Mouse (Mus musculus) C2C12 (cell line): ENCODE measurements around the gene Jade1. TPM values are rescaled to one million over a fixed set of nuclear protein-coding genes. Genes with fewer than 3 reads are reported as not detected.

ENCODE experiments used
- H3K27me3 ChIP-seq: one replicate; pipeline ENCODE4 v1.6.1; 2011; ENCODE audit not compliant: control insufficient read depth, insufficient read depth, insufficient read length
- H3K36me3 ChIP-seq: one replicate; pipeline ENCODE4 v1.6.1; 2011; ENCODE audit not compliant: control insufficient read depth, insufficient read depth
- H3K4me3 ChIP-seq: one replicate; pipeline ENCODE4 v1.5.1; 2011; ENCODE audit warnings: mild to moderate bottlenecking, control low read depth; ENCODE audit not compliant: poor library complexity, insufficient read depth, severe bottlenecking
- H3K79me2 ChIP-seq: one replicate; pipeline ENCODE4 v1.6.1; 2011; ENCODE audit not compliant: control insufficient read depth, insufficient read depth
- H3K79me3 ChIP-seq: one replicate; pipeline ENCODE4 v1.6.1; 2011; ENCODE audit warnings: low read depth, control low read depth
- H3ac ChIP-seq: one replicate; pipeline ENCODE3; 2011; ENCODE audit warnings: low read depth; ENCODE audit not compliant: control insufficient read depth, insufficient read length
- CEBPB ChIP-seq: IDR thresholded peaks from one replicate; pipeline ENCODE4 v1.6.1; 2011; ENCODE audit warnings: low read depth, mild to moderate bottlenecking, control low read depth, moderate library complexity
- CTCF ChIP-seq: IDR thresholded peaks from one replicate; pipeline ENCODE4 v1.5.1; 2011; ENCODE audit not compliant: control insufficient read depth, insufficient read depth, insufficient read length
- FOSL1 ChIP-seq: IDR thresholded peaks from one replicate; pipeline ENCODE4 v1.8.0; 2011; ENCODE audit warnings: mild to moderate bottlenecking, low read length; ENCODE audit not compliant: poor library complexity, insufficient read depth, severe bottlenecking
- MAX ChIP-seq: IDR thresholded peaks from one replicate; pipeline ENCODE4 v1.6.1; 2011; ENCODE audit warnings: mild to moderate bottlenecking, control low read depth
- MYOD1 ChIP-seq: IDR thresholded peaks from one replicate; pipeline ENCODE4 v1.6.1; 2011; ENCODE audit warnings: low read depth; ENCODE audit not compliant: control insufficient read depth, insufficient read length
- MYOG ChIP-seq: IDR thresholded peaks from one replicate; pipeline ENCODE4 v1.6.1; 2011; ENCODE audit not compliant: control insufficient read depth, insufficient read length; ENCODE audit errors: extremely low read depth
- USF1 ChIP-seq: IDR thresholded peaks from one replicate; pipeline ENCODE4 v1.6.1; 2011; ENCODE audit warnings: low read depth, mild to moderate bottlenecking, control low read depth, moderate library complexity
- polyA plus RNA-seq: library from polyadenylated mRNA; unstranded; fragments of >200 nt; fragmentation: generic; extraction: Trizol; gene quantifications from one replicate; pipeline ENCODE4 v1.2.1, GENCODE M21; 2012; ENCODE audit warnings: missing spikeins

Jade1 gene
- polyA plus RNA-seq, 1 experiment, result 25.1 TPM

DNA sequence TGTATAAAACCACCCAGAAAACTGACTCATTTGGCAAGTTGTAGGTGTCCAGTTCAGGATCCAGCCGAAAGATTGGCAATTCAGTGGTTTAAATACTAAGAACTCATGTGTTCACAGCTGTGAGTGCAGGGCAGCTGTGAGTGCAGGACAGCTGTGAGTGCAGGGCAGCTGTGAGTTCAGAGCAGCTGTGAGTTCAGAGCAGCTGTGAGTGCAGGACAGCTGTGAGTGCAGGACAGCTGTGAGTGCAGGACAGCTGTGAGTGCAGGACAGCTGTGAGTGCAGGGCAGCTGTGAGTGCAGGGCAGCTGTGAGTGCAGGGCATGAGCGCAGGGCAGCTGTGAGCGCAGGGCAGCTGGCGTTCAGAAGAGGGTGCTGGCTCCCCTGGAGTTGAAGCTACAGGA lies 39.5 kb downstream of the Jade1 start:
- Histone ChIP-seq H3K4me3 (no peak overlapping the region), H3K27me3 (no peaks in the 10 kb centered on the region), H3ac (no peak overlapping the region), H3K79me2 (peaks cover 19% of the 10 kb centered on the region), H3K36me3 (peaks cover 89% of the 10 kb centered on the region), H3K79me3 (peaks cover 4% of the 10 kb centered on the region)
- TF ChIP-seq MAX, result no peak
- no peak for TF ChIP-seq CEBPB
- TF ChIP-seq MYOD1, result peak; percentile 92
- no peak for TF ChIP-seq CTCF
- no peak for TF ChIP-seq FOSL1
- TF ChIP-seq USF1, result no peak
- TF ChIP-seq MYOG, result no peak

DNA sequence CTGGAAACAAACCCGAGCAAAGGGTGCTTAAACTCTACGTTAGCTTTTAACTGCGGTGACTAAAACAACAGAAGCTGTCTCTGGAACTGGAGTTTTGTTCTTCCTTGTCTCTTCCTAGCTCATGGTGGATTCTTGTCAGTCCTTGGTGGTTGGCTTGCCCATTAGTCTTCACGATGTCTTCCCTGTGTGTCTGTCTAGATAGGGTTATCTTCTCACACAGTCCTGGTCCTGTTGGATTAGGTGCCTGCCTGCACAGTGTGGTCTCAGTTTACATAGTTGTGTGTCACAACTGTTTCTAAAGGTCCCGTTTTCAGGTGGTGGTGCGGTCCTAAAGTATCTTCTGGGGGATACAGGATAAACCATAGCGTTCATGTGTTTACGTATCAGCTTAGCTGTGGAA lies 41.5 kb downstream of the Jade1 start:
- peaks cover 85% of the 10 kb centered on the region for H3K36me3 ChIP-seq
- peaks cover 22% of the 10 kb centered on the region for H3K79me2 ChIP-seq
- H3ac ChIP-seq, result no peak overlapping the region
- H3K4me3 ChIP-seq, result no peak overlapping the region
- peaks cover 4% of the 10 kb centered on the region for H3K79me3 ChIP-seq
- TF ChIP-seq CTCF (no peak), CEBPB (no peak), FOSL1 (no peak), USF1 (no peak), MAX (no peak), MYOG (no peak), MYOD1 (no peak)
- H3K27me3 ChIP-seq, result no peaks in the 10 kb centered on the region

DNA sequence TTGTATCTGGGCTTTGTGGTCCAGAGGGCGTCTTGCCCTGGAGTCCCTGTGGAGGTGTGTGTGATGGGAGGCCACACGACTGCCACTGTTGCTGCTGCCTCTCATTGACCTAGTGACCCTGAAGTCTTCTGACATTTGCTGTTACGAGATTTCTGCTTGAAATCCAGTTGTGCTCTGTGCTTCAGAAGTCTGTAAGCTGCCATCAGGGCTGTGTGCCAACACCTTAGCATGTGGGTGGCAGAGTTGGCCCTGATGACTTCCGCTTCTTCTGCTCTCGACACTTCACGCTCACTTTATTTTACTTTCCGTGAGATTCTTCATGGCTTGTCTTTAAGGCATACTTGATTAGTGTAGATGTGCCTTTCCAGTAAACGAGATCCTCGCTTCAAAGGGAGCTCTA lies 42.9 kb downstream of the Jade1 start:
- peaks cover 22% of the 10 kb centered on the region for H3K79me2 ChIP-seq
- peaks cover 6% of the 10 kb centered on the region for H3K79me3 ChIP-seq
- H3K4me3 ChIP-seq, result no peak overlapping the region
- H3K36me3 ChIP-seq, result peaks cover 75% of the 10 kb centered on the region
- H3K27me3 ChIP-seq, result no peaks in the 10 kb centered on the region
- TF ChIP-seq MYOG (no peak), MAX (no peak), FOSL1 (no peak), MYOD1 (no peak), CTCF (no peak), USF1 (no peak), CEBPB (no peak)
- H3ac ChIP-seq, result no peak overlapping the region

DNA sequence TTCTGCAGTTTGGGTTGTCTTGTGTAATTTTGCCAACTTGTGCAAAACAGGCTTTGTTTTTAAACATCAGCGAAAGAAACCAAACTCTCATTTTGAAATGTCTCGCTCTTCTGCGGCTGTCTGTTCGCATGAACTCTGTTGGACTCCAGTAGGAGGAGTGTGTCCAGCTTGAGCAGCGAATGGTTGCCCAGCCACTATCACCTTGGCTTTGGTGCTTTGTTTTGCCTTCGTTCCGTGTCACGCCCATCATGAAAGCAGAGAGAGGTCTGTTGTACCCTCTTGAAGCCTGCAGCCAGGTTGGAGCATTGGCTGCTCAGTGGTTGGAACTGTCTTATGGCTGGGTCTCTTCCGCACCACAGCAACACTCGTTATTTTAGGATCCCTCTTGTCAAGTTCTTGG lies 43.7 kb downstream of the Jade1 start:
- H3K27me3 ChIP-seq, result no peaks in the 10 kb centered on the region
- H3ac ChIP-seq, result no peak overlapping the region
- peaks cover 75% of the 10 kb centered on the region for H3K36me3 ChIP-seq
- H3K79me3 ChIP-seq, result peaks cover 6% of the 10 kb centered on the region
- H3K79me2 ChIP-seq, result peaks cover 22% of the 10 kb centered on the region
- H3K4me3 ChIP-seq, result no peak overlapping the region
- no peak for TF ChIP-seq USF1
- no peak for TF ChIP-seq MYOG
- no peak for TF ChIP-seq CEBPB
- no peak for TF ChIP-seq MAX
- no peak for TF ChIP-seq CTCF
- no peak for TF ChIP-seq FOSL1
- TF ChIP-seq MYOD1, result no peak

DNA sequence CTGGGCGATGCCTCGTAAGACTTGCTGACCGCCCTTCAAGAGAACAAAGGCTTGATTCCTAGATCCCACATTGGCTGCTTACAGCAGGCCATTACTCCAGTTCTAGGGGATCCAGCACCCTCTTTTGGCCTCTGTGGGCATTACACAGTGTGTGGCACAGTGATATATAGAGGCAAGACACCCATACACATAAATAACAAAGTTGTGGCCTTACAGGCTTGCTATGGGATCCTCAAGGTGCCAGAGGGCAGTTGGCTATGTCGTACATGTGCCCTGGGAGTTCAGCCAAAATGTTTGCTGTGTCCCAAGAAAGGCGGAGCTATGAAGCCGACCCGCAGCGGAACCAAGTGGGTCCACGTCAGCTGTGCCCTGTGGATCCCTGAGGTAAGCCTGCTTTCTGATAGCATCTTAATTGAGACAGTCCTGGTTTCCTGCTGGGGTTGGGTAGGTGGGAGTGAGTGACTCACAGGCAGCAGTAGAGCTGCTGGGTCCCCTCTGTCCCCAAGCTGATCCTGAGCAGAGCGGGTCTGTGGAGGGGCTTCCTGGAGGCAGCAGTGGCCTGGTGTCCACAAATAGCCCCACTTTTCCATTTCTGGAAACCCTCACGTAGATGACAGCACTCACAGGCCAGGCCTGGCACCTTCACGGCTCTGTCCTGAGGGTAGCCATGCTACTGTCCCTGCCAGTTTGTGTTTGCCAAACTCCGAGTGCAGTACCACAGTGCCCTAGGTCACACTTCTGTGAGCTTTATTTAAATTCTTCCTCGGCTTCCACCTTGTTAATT lies 44.5 kb downstream of the Jade1 start:
- Histone ChIP-seq H3K79me2 (peaks cover 22% of the 10 kb centered on the region), H3ac (no peak overlapping the region), H3K79me3 (peaks cover 6% of the 10 kb centered on the region), H3K4me3 (no peak overlapping the region), H3K27me3 (no peaks in the 10 kb centered on the region), H3K36me3 (peaks cover 73% of the 10 kb centered on the region)
- TF ChIP-seq MYOD1, result no peak
- peak; percentile 23 for TF ChIP-seq CTCF
